In genomic region chr7:80156711-80157227, GRCm38 (mm10) we compare ENCODE assay signal across 9 mouse cellular contexts. TPM values are rescaled to one million over a fixed set of nuclear protein-coding genes. Genes with fewer than 3 reads are reported as not detected.
DNase-seq lines count a peak whose midpoint lies in the region; ATAC-seq and TF ChIP-seq lines count a peak whose summit lies in the region.
"Had no signal": no experiment of that assay in that cellular context is flagged by ENCODE, and none has a peak within 500 bp of the region (broad histone marks: within the 10 kb centered on the region; RNA-seq: fewer than 3 reads in every experiment).

No protein-coding gene starts in this region.

- H3K4me2 ChIP-seq in hindbrain, embryonic 12.5 days (replicated peaks): no peak overlapping the region
- H3K4me2 ChIP-seq in CH12.LX (ENCODE audit: insufficient read depth, low read depth, poor library complexity, severe bottlenecking): no peak overlapping the region
- H3K4me2 ChIP-seq: embryonic facial prominence, embryonic 13.5 days had no signal

- 46% methylated on average over 13 of the region's 13 CpGs for WGBS in hindbrain, embryonic 10.5 days
- WGBS in hindbrain, embryonic 12.5 days: 42% methylated on average over 13 of the region's 13 CpGs
- WGBS in bone marrow, adult 2 months: 40% methylated on average over 13 of the region's 13 CpGs
- WGBS in liver, adult 2 months: 20% methylated on average over 13 of the region's 13 CpGs

- H3K4me1 ChIP-seq in hindbrain, embryonic 10.5 days (replicated peaks): peaks cover 20% of the 10 kb centered on the region
- peaks cover 8% of the 10 kb centered on the region; the same call in 1 of the 2 replicates for H3K4me1 ChIP-seq in hindbrain, embryonic 12.5 days
- peaks cover 11 to 25% of the 10 kb centered on the region in 2 experiments for H3K4me1 ChIP-seq in CH12.LX (ENCODE audit: control insufficient read depth in 1 of 2, insufficient read depth in 2 of 2)
- peaks cover 9% of the 10 kb centered on the region for H3K4me1 ChIP-seq in bone marrow, adult 2 months (ENCODE audit: control insufficient read depth, insufficient read depth, low read length)
- H3K4me1 ChIP-seq in liver, adult 2 months (ENCODE audit: control insufficient read depth, insufficient read depth, low read length): peaks cover 9% of the 10 kb centered on the region

- no peak overlapping the region for H3K4me3 ChIP-seq in hindbrain, embryonic 10.5 days
- no peak overlapping the region for H3K4me3 ChIP-seq in hindbrain, embryonic 12.5 days
- no peak overlapping the region for H3K4me3 ChIP-seq in CH12.LX (replicated peaks in 1 of 3; ENCODE audit: low read depth in 2 of 3, low read length in 2 of 3, poor library complexity in 1 of 3)
- no peak overlapping the region for H3K4me3 ChIP-seq in bone marrow, adult 2 months (replicated peaks; ENCODE audit: control insufficient read depth, low read depth, low read length)
- no peak overlapping the region for H3K4me3 ChIP-seq in liver, adult 2 months (ENCODE audit: insufficient read depth, low read depth, low read length)
- H3K4me3 ChIP-seq: embryonic facial prominence, embryonic 13.5 days had no signal

- H3K9me3 ChIP-seq in hindbrain, embryonic 10.5 days: no peaks in the 10 kb centered on the region
- no peaks in the 10 kb centered on the region for H3K9me3 ChIP-seq in hindbrain, embryonic 12.5 days (replicated peaks)
- H3K9me3 ChIP-seq in CH12.LX (replicated peaks; ENCODE audit: low read length): peaks cover 5% of the 10 kb centered on the region
- H3K9me3 ChIP-seq: embryonic facial prominence, embryonic 13.5 days had no signal

- H3K27me3 ChIP-seq in hindbrain, embryonic 10.5 days (ENCODE audit: insufficient read depth, poor library complexity, severe bottlenecking): no peaks in the 10 kb centered on the region
- H3K27me3 ChIP-seq in hindbrain, embryonic 12.5 days: 0 out of 2 replicates have a peak, but pooled peaks cover 4% of the 10 kb centered on the region
- H3K27me3 ChIP-seq in CH12.LX (replicated peaks): peaks cover 2% of the 10 kb centered on the region
- no peaks in the 10 kb centered on the region for H3K27me3 ChIP-seq in liver, adult 2 months (ENCODE audit: control insufficient read depth, insufficient read depth, low read length)
- H3K27me3 ChIP-seq: embryonic facial prominence, embryonic 13.5 days had no signal

- no peaks in the 10 kb centered on the region for H3K36me3 ChIP-seq in hindbrain, embryonic 10.5 days
- H3K36me3 ChIP-seq in hindbrain, embryonic 12.5 days: no peaks in the 10 kb centered on the region
- no peaks in the 10 kb centered on the region for H3K36me3 ChIP-seq in CH12.LX (replicated peaks in 1 of 2; ENCODE audit: control insufficient read depth in 1 of 2, insufficient read depth in 1 of 2, low read length in 1 of 2)
- H3K36me3 ChIP-seq in liver, adult 2 months (ENCODE audit: control insufficient read depth, insufficient read depth, low read length): no peaks in the 10 kb centered on the region
- H3K36me3 ChIP-seq: embryonic facial prominence, embryonic 13.5 days had no signal

- TF ChIP-seq CTCF in CH12.LX (conservative IDR thresholded peaks at IDR 0.05 in 1 of 2, IDR thresholded peaks at IDR 0.05 in 1 of 2; ENCODE audit: low read depth in 2 of 2, low read length in 2 of 2): peak in 1 of 2 experiments; percentile 77; a peak in 2 of 4 replicates
- peak; percentile 63 for TF ChIP-seq CTCF in bone marrow, adult 2 months (IDR thresholded peaks at IDR 0.05; ENCODE audit: control insufficient read depth, insufficient read depth, low read length)
- TF ChIP-seq CTCF in liver, adult 2 months (IDR thresholded peaks at IDR 0.05; ENCODE audit: low read depth, low read length): peak; percentile 69

- peak; percentile 61 for DNase-seq in hindbrain, embryonic 10.5 days (ENCODE audit: low spot score)
- peak; percentile 29 for DNase-seq in CH12.LX (ENCODE audit: extremely low read depth)
- peak; percentile 67 to 71 for DNase-seq in heart, postnatal 10 days
- DNase-seq in liver, adult 2 months (ENCODE audit: extremely low read depth, low read depth, low spot score): peak; percentile 83
- peak; percentile 76 for DNase-seq in ovary, postnatal 36 days (ENCODE audit: low spot score)
- peak; percentile 51 to 65 for DNase-seq in urinary bladder, postnatal 4 days (ENCODE audit: low spot score in 2 of 2)

- TF ChIP-seq POLR2A in CH12.LX (IDR thresholded peaks at IDR 0.05; ENCODE audit: low read depth, low read length): no peak
- TF ChIP-seq POLR2A in bone marrow, adult 2 months (IDR thresholded peaks at IDR 0.05; ENCODE audit: borderline replicate concordance, control insufficient read depth, low read depth, low read length): no peak
- TF ChIP-seq POLR2A in liver, adult 2 months (IDR thresholded peaks at IDR 0.05; ENCODE audit: extremely low read depth, insufficient read depth, low read length): no peak

- intact Hi-C loops in heart, postnatal 10 days (cut with DNase I): loop anchor here (2.0 to 5.0 kb wide), 2 partner anchors 30 to 61 kb away; partner anchors contain the start of gene Sema4b

- no peak for TF ChIP-seq EP300 in CH12.LX (IDR thresholded peaks at IDR 0.05; ENCODE audit: low read length)

- TF ChIP-seq RAD21 in CH12.LX (IDR thresholded peaks at IDR 0.05; ENCODE audit: low read depth, low read length): peak; percentile 72

- dilution Hi-C loops in CH12.LX (cut with MboI; ENCODE audit: extremely low pct_ligation_motif_present, extremely low pct_unique_long_range_greater_than_20kb, low sequenced_read_pairs): no loop called here

- peak overlapping the region; percentile 75 for H3K27ac ChIP-seq in hindbrain, embryonic 10.5 days
- no peak overlapping the region for H3K27ac ChIP-seq in hindbrain, embryonic 12.5 days
- H3K27ac ChIP-seq in CH12.LX (ENCODE audit: insufficient read depth, low read depth): no peak overlapping the region
- H3K27ac ChIP-seq in bone marrow, adult 2 months (ENCODE audit: control insufficient read depth, insufficient read depth, low read depth, low read length, poor library complexity): peak overlapping the region; percentile 5
- H3K27ac ChIP-seq in liver, adult 2 months (replicated peaks; ENCODE audit: insufficient read depth, low read depth, low read length): peak overlapping the region; percentile 38
- H3K27ac ChIP-seq: embryonic facial prominence, embryonic 13.5 days had no signal

- in situ Hi-C loops in CH12.LX (cut with MboI; ENCODE audit: low pct_ligation_motif_present, low pct_unique_long_range_greater_than_20kb, low sequenced_read_pairs): no loop called here

- no peaks in the 10 kb centered on the region for H3K79me2 ChIP-seq in CH12.LX (replicated peaks; ENCODE audit: control insufficient read depth, extremely low read depth, insufficient read depth, poor library complexity, severe bottlenecking)
- H3K79me2 ChIP-seq in liver, adult 2 months (ENCODE audit: control insufficient read depth, insufficient read depth, low read length): no peaks in the 10 kb centered on the region

- ATAC-seq in hindbrain, embryonic 12.5 days (ENCODE audit: low FRiP score): no peak

- H3K9ac ChIP-seq in hindbrain, embryonic 12.5 days: no peak overlapping the region
- no peak overlapping the region for H3K9ac ChIP-seq in CH12.LX (ENCODE audit: insufficient read depth, low read depth)
- H3K9ac ChIP-seq in liver, adult 2 months (ENCODE audit: low read depth, low read length): no peak overlapping the region
- H3K9ac ChIP-seq: embryonic facial prominence, embryonic 13.5 days had no signal

TF ChIP-seq in CH12.LX, 34 proteins besides CTCF, POLR2A, EP300 and RAD21:
- peak; percentile 58 for TF ChIP-seq ZC3H11A (IDR thresholded peaks at IDR 0.05; ENCODE audit: low read depth, low read length)
- no peak for TF ChIP-seq ZMIZ1 (IDR thresholded peaks at IDR 0.05; ENCODE audit: low read depth, low read length)
- TF ChIP-seq SMC3 (IDR thresholded peaks at IDR 0.05; ENCODE audit: low read depth, low read length): peak; percentile 87
- TF ChIP-seq BHLHE40 (IDR thresholded peaks at IDR 0.05; ENCODE audit: low read depth, low read length): 0 out of 2 replicates have a peak, but pooled peaks have one; percentile 7

RNA-seq across cellular contexts. Expression of gene Sema4b, which starts 29.9 kb away (rescaled TPM):
- polyA plus RNA-seq in hindbrain, embryonic 10.5 days (2016; fragmentation: Nextera tagmentation; extraction: Ambion mirVana): 14.0 and 17.5 TPM in 2 replicates
- polyA plus RNA-seq in hindbrain, embryonic 12.5 days (2016; fragmentation: Nextera tagmentation; extraction: Ambion mirVana): 20.9 and 21.1 TPM in 2 replicates
- total RNA-seq in CH12.LX (2012; rRNA removed) (8.6 and 9.4 TPM in 2 replicates), CH12.LX (2014; rRNA removed) (1.3 and 1.5 TPM in 2 replicates)
- polyA plus RNA-seq in CH12.LX (2012; ENCODE audit: insufficient read length, low read depth): 5.2 and 6.7 TPM in 2 replicates
- 33.7 and 51.6 TPM in 2 replicates for polyA plus RNA-seq in bone marrow, adult 2 months (2011; ENCODE audit: insufficient read depth, insufficient read length, low replicate concordance, missing spikeins)
- total RNA-seq in heart, postnatal 10 days (2021): 10 to 100 TPM; 14.7 to 16.6 TPM
- total RNA-seq in liver, adult 2 months (2014; rRNA removed): 3.7 and 5.4 TPM in 2 replicates
- 4.0 and 4.4 TPM in 2 replicates for polyA plus RNA-seq in liver, adult 2 months (2012; rRNA removed)

RNA-seq across cellular contexts. Expression of gene Idh2, which starts 41.6 kb away (rescaled TPM):
- 429 and 446 TPM in 2 replicates for polyA plus RNA-seq in hindbrain, embryonic 10.5 days (2016; fragmentation: Nextera tagmentation; extraction: Ambion mirVana)
- 322 and 326 TPM in 2 replicates for polyA plus RNA-seq in hindbrain, embryonic 12.5 days (2016; fragmentation: Nextera tagmentation; extraction: Ambion mirVana)
- total RNA-seq in CH12.LX (2012; rRNA removed): 71.1 and 96.4 TPM in 2 replicates
- 20.8 and 21.5 TPM in 2 replicates for total RNA-seq in CH12.LX (2014; rRNA removed)
- 13.6 and 21.1 TPM in 2 replicates for polyA plus RNA-seq in CH12.LX (2012; ENCODE audit: insufficient read length, low read depth)
- polyA plus RNA-seq in bone marrow, adult 2 months (2011; ENCODE audit: insufficient read depth, insufficient read length, low replicate concordance, missing spikeins): 20.9 and 43.5 TPM in 2 replicates
- 1,000 to 10,000 TPM; 1,610 to 1,731 TPM for total RNA-seq in heart, postnatal 10 days (2021)
- total RNA-seq in liver, adult 2 months (2014; rRNA removed): 177 and 195 TPM in 2 replicates
- 163 and 164 TPM in 2 replicates for polyA plus RNA-seq in liver, adult 2 months (2012; rRNA removed)

Comparison
In these comparisons a context has a peak if more than half of its experiments do, and no peak if none do; other contexts are left out.
1. H3K27ac ChIP-seq: peak in hindbrain, embryonic 10.5 days (single experiment), bone marrow, adult 2 months (single experiment) and liver, adult 2 months (single experiment); none in hindbrain, embryonic 12.5 days (single experiment) and CH12.LX (single experiment).
2. DNase-seq: peak in every context shown above with its lines; median percentile 83 in liver, adult 2 months; 76 in ovary, postnatal 36 days; 69 in heart, postnatal 10 days; 61 in hindbrain, embryonic 10.5 days; 58 in urinary bladder, postnatal 4 days; 29 in CH12.LX.